Mouse (Mus musculus): Measurements from ENCODE around the gene Gatad2b.

- TF ChIP-seq FLI1 (IDR thresholded peaks at IDR 0.05; ENCODE audit: low read length): no peak
- no peak for TF ChIP-seq GATA1 (IDR thresholded peaks at IDR 0.05; ENCODE audit: borderline replicate concordance, low read length)
Measured at GRCm38 (mm10) chr3:90254419-90255193, 38.4 kb upstream of the Gatad2b start.
